Mouse (Mus musculus) midbrain, embryonic 15.5 days (tissue): ENCODE results near the gene Ifi205. TPM values are rescaled to one million over a fixed set of nuclear protein-coding genes. Genes with fewer than 3 reads are reported as not detected.
"Not testable (repeated sequence)": the region's sequence is repeated elsewhere in the genome, so short reads cannot be mapped to it uniquely, and the experiment has no call there.

Source experiments
- ATAC-seq: fragments of 200-750 bp; cut with Nextera tagmentation; replicated peaks from 2 replicates; pipeline ENCODE4 v1.8.0; 2017; ENCODE audit warnings: moderate TSS enrichment
- H3K27ac ChIP-seq: fragments of 300-500 bp; sonication (generic); 2 replicates; pipeline ENCODE4 v1.5.1; 2015; ENCODE audit warnings: mild to moderate bottlenecking, inconsistent platforms
- H3K27me3 ChIP-seq: fragments of 300-500 bp; sonication (generic); replicated peaks from 2 replicates; pipeline ENCODE4 v1.6.1; 2015; ENCODE audit warnings: inconsistent platforms
- H3K36me3 ChIP-seq: fragments of 300-500 bp; sonication (generic); replicated peaks from 2 replicates; pipeline ENCODE4 v1.6.1; 2015; ENCODE audit warnings: inconsistent platforms
- H3K4me1 ChIP-seq: fragments of 300-500 bp; sonication (generic); 2 replicates; pipeline ENCODE4 v1.6.1; 2015; ENCODE audit warnings: inconsistent platforms
- H3K4me2 ChIP-seq: fragments of 300-500 bp; sonication (generic); 2 replicates; pipeline ENCODE4 v1.6.1; 2015; ENCODE audit warnings: inconsistent platforms, mild to moderate bottlenecking, moderate library complexity
- H3K4me3 ChIP-seq: fragments of 300-500 bp; sonication (generic); 2 replicates; pipeline ENCODE4 v1.5.1; 2015; ENCODE audit warnings: mild to moderate bottlenecking, inconsistent platforms
- H3K9ac ChIP-seq: fragments of 300-500 bp; sonication (generic); 2 replicates; pipeline ENCODE4 v1.6.1; 2015; ENCODE audit warnings: mild to moderate bottlenecking, inconsistent platforms
- H3K9me3 ChIP-seq: fragments of 300-500 bp; sonication (generic); 2 replicates; pipeline ENCODE4 v1.6.1; 2016; ENCODE audit warnings: inconsistent platforms
- WGBS: fragments of 180-500 bp; shearing (Covaris S2); methylation state at CpG from one replicate; pipeline ENCODE4 v1.1.7; 2015; ENCODE audit warnings: mixed read lengths; 5-methylcytosine and 5-hydroxymethylcytosine counted together
- polyA plus RNA-seq: library from polyadenylated mRNA; unstranded; fragments of >200 nt; fragmentation: Nextera tagmentation; extraction: Ambion mirVana; gene quantifications from 2 replicates; pipeline ENCODE4 v1.2.1, GENCODE M21; 2015

Gene Ifi205
- polyA plus RNA-seq, 1 experiment from 2014 or later = 0.17 TPM

GRCm38 (mm10) chr1:174040523-174041177 lies 9.0 kb upstream of the Ifi205 start, which contains the start of gene Olfr433:
Olfr433 (plus strand) TSS chr1:174040705.
- no peak for ATAC-seq
- H3K4me2 ChIP-seq = no peak within 1 kb of the TSS
- no peak within 1 kb of the TSS for H3K9ac ChIP-seq
- no peak within 1 kb of the TSS for H3K4me3 ChIP-seq
- no peak within 1 kb of the TSS for H3K27ac ChIP-seq
- H3K27me3 ChIP-seq = no peaks in the 10 kb centered on the region
- no peaks in the 10 kb centered on the region for H3K9me3 ChIP-seq
- H3K4me1 ChIP-seq = no peaks in the 10 kb centered on the region
- WGBS = 87% methylated on average over 7 of the region's 7 CpGs
- no peaks in the 10 kb centered on the region for H3K36me3 ChIP-seq

DNA sequence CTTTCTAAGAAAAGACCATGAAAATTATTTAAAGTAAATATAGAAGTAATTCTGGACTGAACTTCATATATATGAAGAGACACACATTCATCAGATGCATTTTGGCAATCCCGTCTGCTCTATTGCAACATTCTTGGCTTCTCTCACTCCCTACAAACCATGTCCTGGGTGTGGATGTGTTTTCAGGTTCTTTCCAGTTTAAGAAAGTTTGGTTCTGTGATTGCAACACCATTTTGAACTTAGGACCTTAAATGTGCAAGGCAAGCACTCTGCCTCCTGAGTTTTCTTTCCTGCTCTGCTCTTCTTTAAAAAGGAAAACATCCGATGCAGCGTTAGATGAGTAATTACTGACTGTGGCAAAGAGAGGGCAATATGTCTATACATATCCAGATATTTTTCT lies 6.9 kb upstream of the Ifi205 start:
- no peak for ATAC-seq
- H3K9me3 ChIP-seq = no peaks in the 10 kb centered on the region

DNA sequence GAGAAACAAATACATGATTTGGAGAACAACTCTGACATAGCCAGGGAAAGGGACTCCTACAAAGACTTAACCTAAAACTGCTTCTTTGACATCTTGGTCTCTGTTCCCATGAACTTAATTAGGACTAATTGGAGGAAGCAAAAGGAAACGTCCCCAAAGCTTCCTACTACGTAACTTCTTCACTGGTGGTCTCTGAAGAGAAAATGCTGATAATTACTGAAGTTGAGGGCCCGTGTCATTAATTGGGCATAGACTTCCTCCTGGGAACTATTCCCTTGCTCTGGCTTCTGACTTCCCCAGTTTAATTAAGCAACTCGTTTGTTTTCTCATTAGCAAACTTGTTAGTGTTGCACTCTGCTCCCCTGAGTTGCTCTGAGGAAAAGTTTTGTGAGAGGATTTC lies 4.2 kb upstream of the Ifi205 start:
- ATAC-seq = no peak
- no peaks in the 10 kb centered on the region for H3K27me3 ChIP-seq
- H3K9me3 ChIP-seq = no peaks in the 10 kb centered on the region
- H3K4me3 ChIP-seq = no peak overlapping the region
- H3K4me2 ChIP-seq = no peak overlapping the region
- H3K27ac ChIP-seq = no peak overlapping the region
- H3K9ac ChIP-seq = no peak overlapping the region
- 71% methylated on average over 4 of the region's 4 CpGs for WGBS
- H3K36me3 ChIP-seq = no peaks in the 10 kb centered on the region
- no peaks in the 10 kb centered on the region for H3K4me1 ChIP-seq

More for the DNA sequence above, 6.9 kb upstream of the Ifi205 start:
- 94% methylated on average over 3 of the region's 3 CpGs for WGBS
- H3K27me3 ChIP-seq = no peaks in the 10 kb centered on the region
- no peaks in the 10 kb centered on the region for H3K4me1 ChIP-seq
- no peaks in the 10 kb centered on the region for H3K36me3 ChIP-seq
- no peak overlapping the region for H3K27ac ChIP-seq
- no peak overlapping the region for H3K9ac ChIP-seq
- H3K4me3 ChIP-seq = no peak overlapping the region
- H3K4me2 ChIP-seq = no peak overlapping the region

GRCm38 (mm10) chr1:174007050-174007449 lies 24.6 kb downstream of the Ifi205 start:
- not testable (repeated sequence) for H3K27me3 ChIP-seq, H3K9ac ChIP-seq, H3K4me2 ChIP-seq, ATAC-seq, H3K9me3 ChIP-seq, H3K4me1 ChIP-seq, H3K27ac ChIP-seq, H3K4me3 ChIP-seq, H3K36me3 ChIP-seq

DNA sequence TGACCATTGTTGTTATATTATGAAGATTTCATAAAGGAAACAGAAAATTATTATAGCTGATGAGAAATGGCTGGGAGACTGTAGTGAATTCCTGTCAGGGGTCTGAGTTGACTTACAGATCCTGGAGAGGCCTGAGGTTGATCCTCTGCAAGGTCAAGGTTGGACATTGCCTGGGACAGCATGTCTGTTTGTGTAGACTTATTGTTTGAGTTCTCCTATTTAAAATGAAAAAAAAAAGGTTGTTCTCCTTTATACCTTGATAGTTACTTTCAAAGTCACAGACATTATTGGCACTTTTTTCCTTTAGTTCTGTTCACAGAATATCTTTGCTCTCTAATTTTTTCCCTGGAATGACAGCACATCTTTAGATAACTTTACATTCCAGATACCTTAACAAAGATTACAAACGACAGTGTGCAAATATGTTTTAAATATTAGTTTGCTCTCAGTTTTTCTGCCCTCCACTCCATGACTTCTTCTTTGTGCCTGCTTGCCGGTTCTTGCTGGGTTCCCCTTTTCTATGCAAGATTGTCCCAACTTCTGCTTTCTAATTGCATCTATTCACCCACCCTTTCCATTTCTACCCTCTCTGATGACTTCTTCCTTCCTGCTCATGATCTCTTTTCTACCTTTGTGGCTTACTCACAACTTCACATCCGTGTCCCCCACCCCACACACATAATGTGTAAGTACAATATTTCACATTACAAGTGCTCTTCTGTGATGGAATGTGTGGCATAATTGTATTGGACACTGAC lies 27.1 kb downstream of the Ifi205 start:
- not testable (repeated sequence) for H3K36me3 ChIP-seq, H3K9ac ChIP-seq, H3K4me3 ChIP-seq, H3K9me3 ChIP-seq, H3K4me1 ChIP-seq, H3K27me3 ChIP-seq, ATAC-seq, H3K27ac ChIP-seq, H3K4me2 ChIP-seq
- 85% methylated on average over 2 of the region's 3 CpGs for WGBS

- no peaks in the 10 kb centered on the region for H3K36me3 ChIP-seq
- no peaks in the 10 kb centered on the region for H3K27me3 ChIP-seq
- no peak overlapping the region for H3K4me2 ChIP-seq
- H3K9ac ChIP-seq = no peak overlapping the region
- no peak for ATAC-seq
- no peaks in the 10 kb centered on the region for H3K4me1 ChIP-seq
- H3K4me3 ChIP-seq = no peak overlapping the region
- no peak overlapping the region for H3K27ac ChIP-seq
- 86% methylated on average over 4 of the region's 4 CpGs for WGBS
- no peaks in the 10 kb centered on the region for H3K9me3 ChIP-seq
These were observed 36.6 kb downstream of the Ifi205 start for GRCm38 (mm10) chr1:173995003-173995402.

GRCm38 (mm10) chr1:173982694-173983305 lies 48.8 kb downstream of the Ifi205 start, which contains the start of gene Ifi202b:
Ifi202b (minus strand) TSS chr1:173982744.
- not testable (repeated sequence) for H3K9me3 ChIP-seq, H3K36me3 ChIP-seq, H3K4me3 ChIP-seq, H3K27me3 ChIP-seq, H3K4me2 ChIP-seq, H3K9ac ChIP-seq, H3K4me1 ChIP-seq, ATAC-seq, H3K27ac ChIP-seq
- 89% methylated on average over 6 of the region's 6 CpGs for WGBS

GRCm38 (mm10) chr1:173981038-173981437 lies 50.6 kb downstream of the Ifi205 start:
- not testable (repeated sequence) for H3K4me3 ChIP-seq, H3K9ac ChIP-seq, H3K27me3 ChIP-seq, H3K4me2 ChIP-seq, ATAC-seq, H3K4me1 ChIP-seq, H3K27ac ChIP-seq, H3K9me3 ChIP-seq, H3K36me3 ChIP-seq
- WGBS = 64% methylated on average over 3 of the region's 3 CpGs

GRCm38 (mm10) chr1:173977622-173978021 lies 54.0 kb downstream of the Ifi205 start:
- H3K36me3 ChIP-seq = no peaks in the 10 kb centered on the region
- no peak overlapping the region for H3K27ac ChIP-seq
- no peak for ATAC-seq
- no peak overlapping the region for H3K9ac ChIP-seq
- no peaks in the 10 kb centered on the region for H3K9me3 ChIP-seq
- no peaks in the 10 kb centered on the region for H3K27me3 ChIP-seq
- H3K4me3 ChIP-seq = no peak overlapping the region
- H3K4me1 ChIP-seq = no peaks in the 10 kb centered on the region
- H3K4me2 ChIP-seq = no peak overlapping the region

- Histone ChIP-seq H3K27ac (no peak overlapping the region), H3K36me3 (no peaks in the 10 kb centered on the region), H3K4me1 (no peaks in the 10 kb centered on the region), H3K9ac (no peak overlapping the region), H3K4me2 (no peak overlapping the region), H3K4me3 (no peak overlapping the region), H3K9me3 (no peaks in the 10 kb centered on the region), H3K27me3 (no peaks in the 10 kb centered on the region)
- no peak for ATAC-seq
These were observed 58.5 kb downstream of the Ifi205 start for GRCm38 (mm10) chr1:173973111-173973510.
